Mouse (Mus musculus): ENCODE results near the gene Krt12. TPM values are rescaled to one million over a fixed set of nuclear protein-coding genes. Genes with fewer than 3 reads are reported as not detected.
A peak's percentile ranks its signal among the peaks of the same experiment; 100 is the strongest.

The Krt12 gene
- polyA plus RNA-seq, 1 experiment from 2014 or later, result 0.52 TPM

DNA sequence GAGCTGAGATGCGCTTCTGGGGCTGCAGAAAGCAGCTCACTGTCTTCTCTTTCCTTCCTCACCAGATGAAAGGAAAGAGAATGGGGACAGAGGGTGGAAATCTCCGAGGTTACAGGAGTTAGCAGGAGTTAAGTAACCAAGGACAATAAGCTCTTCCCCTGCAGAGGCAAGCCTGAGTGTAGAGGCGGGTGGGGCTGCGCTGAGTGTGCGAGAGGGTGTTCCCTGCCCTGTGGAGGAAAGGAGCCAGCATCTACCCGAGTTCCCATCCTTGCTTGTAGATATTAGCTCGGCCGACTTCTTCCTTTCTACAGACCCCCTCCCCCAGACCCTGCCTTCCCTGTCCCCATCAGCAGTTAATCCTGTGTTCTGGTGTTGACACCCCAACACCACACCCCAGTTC lies 23.2 kb downstream of the Krt12 start:
- no peak for DNase-seq (ENCODE audit: low spot score)

DNA sequence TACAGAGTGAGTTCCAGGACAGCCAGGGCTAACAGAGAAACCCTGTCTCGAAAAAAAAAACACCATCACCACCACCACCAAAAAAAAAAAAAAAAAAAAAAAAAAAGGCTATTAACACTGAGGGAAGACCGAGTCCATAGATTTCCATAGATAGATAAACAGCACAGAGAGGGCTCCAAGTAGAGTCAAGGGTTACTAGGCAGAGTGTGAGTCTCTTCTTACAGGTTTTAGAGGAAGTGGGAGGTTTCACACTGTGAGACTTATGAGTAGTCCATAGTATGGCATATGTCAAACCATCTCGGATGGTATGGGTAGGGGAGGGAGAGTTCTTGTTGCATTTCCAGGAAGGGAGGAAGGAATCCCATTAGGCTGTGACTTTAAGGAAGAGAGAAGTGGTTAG lies 24.0 kb downstream of the Krt12 start:
- DNase-seq (ENCODE audit: low spot score), result no peak

- DNase-seq (ENCODE audit: low spot score), result no peak
These were observed 25.4 kb downstream of the Krt12 start for GRCm38 (mm10) chr11:99396661-99397060.

GRCm38 (mm10) chr11:99396034-99396433 lies 26.0 kb downstream of the Krt12 start:
- no peak for DNase-seq (ENCODE audit: low spot score)

GRCm38 (mm10) chr11:99392492-99392891 lies 29.6 kb downstream of the Krt12 start:
- no peak for DNase-seq (ENCODE audit: low spot score)

DNA sequence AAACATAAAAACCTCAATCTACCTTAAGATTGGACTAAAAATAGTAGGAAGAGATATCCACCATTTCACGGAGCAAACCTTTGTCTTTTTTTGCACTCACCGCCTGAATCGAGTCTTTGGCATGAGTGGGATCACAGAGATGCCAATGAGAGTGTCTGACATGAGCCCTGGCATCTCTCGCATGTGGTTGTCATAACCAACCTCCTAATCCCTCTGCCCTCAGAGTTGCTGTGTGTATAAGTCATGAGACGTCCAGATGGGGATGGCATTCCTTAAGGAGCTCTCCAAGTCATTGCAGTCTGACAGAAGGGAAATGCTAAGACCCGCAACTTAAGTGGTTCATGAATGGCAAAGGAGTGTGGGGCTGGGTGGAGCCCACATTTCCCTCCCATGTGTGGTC lies 30.7 kb downstream of the Krt12 start:
- no peak for DNase-seq (ENCODE audit: low spot score)

DNA sequence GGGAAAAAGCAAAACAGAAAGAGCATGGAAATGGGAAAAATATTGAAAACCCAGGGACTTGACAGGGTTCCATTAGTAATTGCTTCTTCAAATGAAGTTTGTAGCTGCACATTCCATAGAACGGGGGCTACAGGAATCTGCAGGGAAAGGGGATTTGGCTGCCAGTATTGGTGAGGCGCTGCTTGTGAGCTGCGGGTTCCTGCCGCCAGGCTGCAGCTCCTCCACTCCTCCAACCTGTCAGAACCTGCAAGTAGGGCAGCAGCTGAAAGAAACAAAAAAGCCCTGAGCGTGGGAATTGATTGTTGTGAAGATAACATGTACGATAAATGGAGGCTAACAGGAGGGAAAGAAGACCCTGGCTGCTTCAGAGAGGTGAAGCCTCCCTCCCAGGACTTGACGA lies 31.2 kb downstream of the Krt12 start:
- DNase-seq (ENCODE audit: low spot score), result no peak

GRCm38 (mm10) chr11:99389264-99389663 lies 32.8 kb downstream of the Krt12 start, which contains the start of gene Krt10:
Gene Krt10 (minus strand): TSS chr11:99389364.
- DNase-seq (ENCODE audit: low spot score), result no peak

DNA sequence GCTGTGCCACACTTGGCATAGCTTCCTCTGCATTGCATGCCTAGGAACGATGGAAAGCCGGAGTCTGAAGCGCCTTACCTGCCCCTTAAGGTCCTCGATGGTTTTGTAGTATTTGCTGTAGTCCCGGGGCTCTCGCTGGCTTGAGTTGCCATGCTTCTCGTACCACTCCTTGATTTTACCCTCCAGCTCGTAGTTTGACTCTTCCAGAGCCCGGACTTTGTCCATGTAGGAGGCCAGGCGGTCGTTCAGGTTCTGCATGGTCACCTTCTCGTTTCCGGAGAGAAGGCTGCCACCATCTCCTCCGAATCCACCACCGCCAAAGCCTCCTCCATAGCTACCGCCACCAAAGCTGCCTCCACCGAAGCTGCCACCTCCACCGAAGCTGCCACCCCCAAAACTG lies 33.4 kb downstream of the Krt12 start:
- DNase-seq (ENCODE audit: low spot score), result no peak

DNA sequence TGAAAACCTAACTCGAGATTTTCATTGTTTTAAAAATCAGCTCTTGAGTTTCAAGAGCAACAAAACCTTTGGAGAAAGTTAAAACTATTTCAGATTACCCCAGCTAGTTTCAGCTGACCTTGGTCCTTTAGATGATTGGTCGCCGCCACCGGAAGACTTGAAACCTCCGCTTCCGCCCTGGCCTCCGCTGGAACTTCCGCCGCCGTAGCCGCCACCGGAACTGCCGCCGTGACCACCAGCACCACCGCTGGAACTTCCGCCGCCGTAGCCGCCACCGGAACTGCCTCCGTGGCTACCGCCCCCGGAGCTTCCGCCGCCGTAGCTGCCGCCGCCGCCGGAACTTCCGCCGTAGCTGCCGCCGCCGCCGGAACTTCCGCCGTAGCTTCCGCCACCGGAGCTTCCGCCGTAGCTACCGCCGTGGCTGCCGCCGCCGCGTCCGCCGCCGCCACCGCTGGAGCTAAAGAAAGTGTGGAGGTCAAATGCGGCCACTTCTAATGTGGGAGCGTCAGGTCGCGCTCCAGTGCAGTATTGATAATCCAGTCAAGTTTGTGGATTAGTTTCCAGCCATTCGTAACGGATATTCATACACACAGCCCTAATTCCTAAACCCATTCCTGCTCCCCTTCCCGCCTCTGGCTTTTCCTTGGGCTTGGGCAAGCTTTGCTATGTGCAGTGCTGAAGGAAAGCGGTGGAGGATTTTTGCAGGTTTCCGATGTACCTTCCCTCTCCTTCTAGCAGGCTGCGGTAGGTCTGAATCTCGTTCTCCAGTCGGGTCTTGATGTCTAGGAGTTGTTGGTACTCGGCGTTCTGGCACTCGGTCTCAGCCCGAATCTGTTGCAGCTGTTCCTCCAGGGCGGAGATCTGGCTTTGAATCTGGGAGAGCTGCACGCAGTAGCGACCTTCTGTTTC lies 36.0 kb downstream of the Krt12 start:
- DNase-seq (ENCODE audit: low spot score), result peak; percentile 81

DNA sequence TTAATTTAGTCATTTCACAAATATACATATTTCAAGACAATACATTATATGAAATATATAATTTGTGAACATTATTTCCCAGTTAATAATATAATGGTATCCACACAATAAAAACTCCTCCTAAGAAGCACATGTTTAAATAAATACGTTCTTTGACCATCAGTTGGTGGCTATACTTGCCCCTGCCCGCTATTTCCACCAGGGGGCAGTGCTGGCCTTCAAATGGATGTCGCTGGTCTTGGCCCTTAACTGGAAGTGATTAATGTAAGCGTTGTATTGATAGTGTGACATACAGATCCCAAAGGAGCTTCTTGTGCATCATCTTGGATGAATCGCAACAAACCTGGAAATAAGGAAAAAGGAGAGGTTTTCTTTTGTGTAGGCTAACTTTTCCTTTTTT lies 42.5 kb downstream of the Krt12 start:
- DNase-seq (ENCODE audit: low spot score), result peak; percentile 62

DNA sequence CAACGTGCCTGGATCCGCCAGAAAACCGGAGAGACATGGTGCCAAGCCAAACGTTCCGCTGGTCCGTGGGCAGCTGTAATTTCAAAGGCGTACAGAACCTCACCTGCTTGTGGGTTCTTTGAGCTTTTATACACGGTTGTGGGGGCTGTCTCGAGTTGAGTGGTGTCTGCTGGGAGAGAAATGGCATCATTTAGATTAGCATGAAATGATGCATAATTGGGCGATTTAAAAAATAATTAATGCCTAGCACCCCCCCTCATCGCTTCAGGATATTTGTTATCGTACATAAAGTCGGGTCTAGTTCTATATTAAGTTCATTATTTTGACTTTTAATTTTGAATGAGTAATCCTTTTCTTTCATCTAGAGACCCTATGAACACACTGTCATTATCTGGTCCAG lies 47.3 kb downstream of the Krt12 start, which contains the start of gene Krt28:
Gene Krt28 (minus strand): TSS at position 101 of the 400 bp plus-strand sequence.
- no peak for DNase-seq (ENCODE audit: low spot score)

DNA sequence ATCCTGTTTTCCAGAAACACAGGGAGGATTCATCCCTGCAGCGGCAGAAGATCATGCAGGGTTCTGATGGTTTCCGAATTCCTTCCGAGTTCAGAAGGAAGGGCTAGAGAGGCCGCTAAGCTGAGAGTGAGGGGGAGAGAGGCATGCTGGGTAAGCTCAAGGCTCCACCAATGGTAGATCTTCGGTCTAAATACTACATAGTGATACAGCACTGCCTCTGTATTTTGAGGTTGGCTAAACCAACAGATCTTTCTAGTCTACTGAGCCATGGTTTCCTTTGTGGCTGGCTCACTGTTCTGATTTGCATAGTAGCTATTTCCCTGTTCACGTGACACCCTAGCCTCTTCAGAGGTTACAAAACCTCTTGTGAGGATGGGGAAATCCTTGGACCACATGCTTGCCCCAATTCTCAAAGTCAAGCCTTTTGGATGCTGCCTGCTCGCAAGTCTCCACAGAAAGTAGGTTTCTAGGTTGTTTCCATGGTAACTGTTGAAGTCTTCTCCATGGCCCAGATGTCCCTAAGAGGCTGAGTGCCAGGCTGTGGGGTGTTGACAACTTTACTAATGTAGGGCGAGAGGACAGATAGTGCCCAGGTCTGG lies 52.1 kb downstream of the Krt12 start:
- DNase-seq (ENCODE audit: low spot score), result peak; percentile 74

- no peak for DNase-seq (ENCODE audit: low spot score)
These were observed 52.8 kb downstream of the Krt12 start for GRCm38 (mm10) chr11:99369229-99369628.

DNA sequence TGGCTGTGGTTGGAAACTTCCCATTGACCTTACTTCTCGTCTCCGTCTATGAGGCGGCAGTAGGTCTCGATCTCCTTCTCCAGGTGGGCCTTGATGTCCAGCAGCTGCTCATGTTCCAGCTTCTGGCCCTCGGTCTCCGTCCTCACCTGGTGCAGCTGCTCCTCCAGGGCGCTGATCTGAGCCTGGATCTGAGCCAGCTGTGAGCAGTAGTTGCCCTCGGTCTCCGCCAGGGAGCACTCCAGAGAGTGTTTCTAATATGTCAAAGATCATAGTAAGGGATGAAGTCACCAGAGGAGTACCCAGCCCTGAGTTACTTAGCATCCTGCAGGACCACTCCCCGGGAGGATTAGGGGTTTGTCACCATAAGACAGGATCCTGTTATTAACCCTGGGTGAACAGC lies 55.3 kb downstream of the Krt12 start:
- DNase-seq (ENCODE audit: low spot score), result peak; percentile 29

Other genes with a start within 250 kb of the Krt12 start
- gene Smarce1, start 191.2 kb downstream of the Krt12 start, polyA plus RNA-seq (2015; fragmentation: Nextera tagmentation; extraction: Ambion mirVana), result 227 and 240 TPM in 2 replicates
- gene Krt222, start 178.2 kb downstream of the Krt12 start, polyA plus RNA-seq (2015; fragmentation: Nextera tagmentation; extraction: Ambion mirVana), result 1.7 and 2.0 TPM in 2 replicates
- gene Krt24, start 137.0 kb downstream of the Krt12 start, polyA plus RNA-seq (2015; fragmentation: Nextera tagmentation; extraction: Ambion mirVana), result 0.72 and 0.75 TPM in 2 replicates
- 0.35 and 0.39 TPM in 2 replicates for gene Krt25, start 99.3 kb downstream of the Krt12 start, polyA plus RNA-seq (2015; fragmentation: Nextera tagmentation; extraction: Ambion mirVana)
- gene Krt26, start 84.3 kb downstream of the Krt12 start, polyA plus RNA-seq (2015; fragmentation: Nextera tagmentation; extraction: Ambion mirVana), result not detected in 2 replicates
- gene Krt27, start 71.2 kb downstream of the Krt12 start, polyA plus RNA-seq (2015; fragmentation: Nextera tagmentation; extraction: Ambion mirVana), result 0.09 and 0.23 TPM in 2 replicates
- gene Krt28, start 47.4 kb downstream of the Krt12 start, polyA plus RNA-seq (2015; fragmentation: Nextera tagmentation; extraction: Ambion mirVana), result 0.27 and 0.30 TPM in 2 replicates
- 44.9 and 47.3 TPM in 2 replicates for gene Krt10, start 32.9 kb downstream of the Krt12 start, polyA plus RNA-seq (2015; fragmentation: Nextera tagmentation; extraction: Ambion mirVana)
- 1.6 TPM in 2 replicates for gene Krt20, start 15.9 kb upstream of the Krt12 start, polyA plus RNA-seq (2015; fragmentation: Nextera tagmentation; extraction: Ambion mirVana)
- gene Krt23, start 70.9 kb upstream of the Krt12 start, polyA plus RNA-seq (2015; fragmentation: Nextera tagmentation; extraction: Ambion mirVana), result 1.8 and 2.4 TPM in 2 replicates
- not detected in 2 replicates for gene Krt39, start 99.1 kb upstream of the Krt12 start, polyA plus RNA-seq (2015; fragmentation: Nextera tagmentation; extraction: Ambion mirVana)
- gene Krt40, start 120.9 kb upstream of the Krt12 start, polyA plus RNA-seq (2015; fragmentation: Nextera tagmentation; extraction: Ambion mirVana), result not detected in 2 replicates
- gene Krtap3-3, start 128.6 kb upstream of the Krt12 start, polyA plus RNA-seq (2015; fragmentation: Nextera tagmentation; extraction: Ambion mirVana), result 0.33 TPM in 1 of 2 replicates, not detected in the other
- not detected in 2 replicates for gene Krtap3-2, start 134.6 kb upstream of the Krt12 start, polyA plus RNA-seq (2015; fragmentation: Nextera tagmentation; extraction: Ambion mirVana)
- not detected in 2 replicates for gene Gm11939, start 137.2 kb upstream of the Krt12 start, polyA plus RNA-seq (2015; fragmentation: Nextera tagmentation; extraction: Ambion mirVana)
- not detected in 2 replicates for gene Krtap3-1, start 144.4 kb upstream of the Krt12 start, polyA plus RNA-seq (2015; fragmentation: Nextera tagmentation; extraction: Ambion mirVana)
- not detected in 2 replicates for gene Krtap1-5, start 158.8 kb upstream of the Krt12 start, polyA plus RNA-seq (2015; fragmentation: Nextera tagmentation; extraction: Ambion mirVana)
- not detected in 2 replicates for gene Krtap1-4, start 161.4 kb upstream of the Krt12 start, polyA plus RNA-seq (2015; fragmentation: Nextera tagmentation; extraction: Ambion mirVana)
- gene Krtap1-3, start 169.1 kb upstream of the Krt12 start, polyA plus RNA-seq (2015; fragmentation: Nextera tagmentation; extraction: Ambion mirVana), result not detected in 2 replicates
- gene Krtap9-3, start 175.8 kb upstream of the Krt12 start, polyA plus RNA-seq (2015; fragmentation: Nextera tagmentation; extraction: Ambion mirVana), result not detected in 2 replicates
- gene Gm11938, start 181.0 kb upstream of the Krt12 start, polyA plus RNA-seq (2015; fragmentation: Nextera tagmentation; extraction: Ambion mirVana), result not detected in 2 replicates
- gene Gm11937, start 187.9 kb upstream of the Krt12 start, polyA plus RNA-seq (2015; fragmentation: Nextera tagmentation; extraction: Ambion mirVana), result not detected in 2 replicates
- not detected in 2 replicates for gene Krtap2-4, start 192.6 kb upstream of the Krt12 start, polyA plus RNA-seq (2015; fragmentation: Nextera tagmentation; extraction: Ambion mirVana)
- 0.27 TPM in 1 of 2 replicates, not detected in the other for gene Gm11562, start 198.2 kb upstream of the Krt12 start, polyA plus RNA-seq (2015; fragmentation: Nextera tagmentation; extraction: Ambion mirVana)
- not detected in 2 replicates for gene Krtap4-1, start 206.0 kb upstream of the Krt12 start, polyA plus RNA-seq (2015; fragmentation: Nextera tagmentation; extraction: Ambion mirVana)
- gene Krtap4-2, start 212.8 kb upstream of the Krt12 start, polyA plus RNA-seq (2015; fragmentation: Nextera tagmentation; extraction: Ambion mirVana), result not detected in 2 replicates
- gene Krtap4-7, start 221.8 kb upstream of the Krt12 start, polyA plus RNA-seq (2015; fragmentation: Nextera tagmentation; extraction: Ambion mirVana), result not detected in 2 replicates
- not detected in 2 replicates for gene Gm11555, start 228.0 kb upstream of the Krt12 start, polyA plus RNA-seq (2015; fragmentation: Nextera tagmentation; extraction: Ambion mirVana)
- gene Gm11563, start 236.7 kb upstream of the Krt12 start, polyA plus RNA-seq (2015; fragmentation: Nextera tagmentation; extraction: Ambion mirVana), result not detected in 2 replicates
- not detected in 2 replicates for gene Krtap4-6, start 243.7 kb upstream of the Krt12 start, polyA plus RNA-seq (2015; fragmentation: Nextera tagmentation; extraction: Ambion mirVana)